Mouse (Mus musculus) intestine, postnatal 0 days (tissue): ENCODE results near the gene Kcnn3. TPM values are rescaled to one million over a fixed set of nuclear protein-coding genes. Genes with fewer than 3 reads are reported as not detected.

ENCODE experiments used
- ATAC-seq: fragments of 200-750 bp; cut with Nextera tagmentation; 2 replicates; pipeline ENCODE4 v1.8.0; 2017; ENCODE audit warnings: mild to moderate bottlenecking, moderate TSS enrichment, moderate library complexity
- H3K27ac ChIP-seq: fragments of 300-500 bp; sonication (generic); 2 replicates; pipeline ENCODE4 v1.5.1; 2014; ENCODE audit warnings: mild to moderate bottlenecking, low read depth, low read length, moderate library complexity
- H3K27me3 ChIP-seq: fragments of 300-500 bp; sonication (generic); replicated peaks from 2 replicates; pipeline ENCODE4 v1.6.1; 2014; ENCODE audit warnings: low read length, mixed read lengths; ENCODE audit not compliant: control insufficient read depth, insufficient read depth
- H3K36me3 ChIP-seq: fragments of 300-500 bp; sonication (generic); 2 replicates; pipeline ENCODE4 v1.6.1; 2014; ENCODE audit warnings: mild to moderate bottlenecking, moderate library complexity; ENCODE audit not compliant: control insufficient read depth, insufficient read depth
- H3K4me1 ChIP-seq: fragments of 300-500 bp; sonication (generic); replicated peaks from 2 replicates; pipeline ENCODE4 v1.6.1; 2014; ENCODE audit warnings: antibody characterized with exemption, low read length, mixed read lengths; ENCODE audit not compliant: control insufficient read depth, insufficient read depth
- H3K4me2 ChIP-seq: fragments of 300-500 bp; sonication (generic); replicated peaks from 2 replicates; pipeline ENCODE4 v1.6.1; 2014; ENCODE audit warnings: low read depth, mild to moderate bottlenecking, moderate library complexity
- H3K4me3 ChIP-seq: fragments of 300-500 bp; sonication (generic); 2 replicates; pipeline ENCODE4 v1.5.1; 2014; ENCODE audit warnings: low read depth, low read length
- H3K9ac ChIP-seq: fragments of 300-500 bp; sonication (generic); 2 replicates; pipeline ENCODE4 v1.6.1; 2014; ENCODE audit warnings: mild to moderate bottlenecking, low read depth, low read length
- H3K9me3 ChIP-seq: fragments of 300-500 bp; sonication (generic); 2 replicates; pipeline ENCODE4 v1.6.1; 2016; ENCODE audit warnings: mixed run types; ENCODE audit not compliant: control insufficient read depth
- CTCF ChIP-seq: sonication (generic); IDR thresholded peaks from 2 replicates; pipeline ENCODE4 v1.5.1; 2016; ENCODE audit warnings: low read depth, mild to moderate bottlenecking, control low read depth, antibody characterized with exemption, moderate library complexity
- WGBS: fragments of 180-500 bp; shearing (Covaris S2); extraction: QIAGEN DNeasy Blood & Tissue Kit; methylation state at CpG from one replicate; pipeline ENCODE4 v1.1.7; 2014; 5-methylcytosine and 5-hydroxymethylcytosine counted together
- polyA plus RNA-seq: library from polyadenylated mRNA; unstranded; fragments of >200 nt; fragmentation: Nextera tagmentation; extraction: Ambion mirVana; gene quantifications from 2 replicates; pipeline ENCODE4 v1.2.1, GENCODE M21; 2015

Gene Kcnn3
- polyA plus RNA-seq, 1 experiment from 2014 or later = 4.6 TPM

DNA sequence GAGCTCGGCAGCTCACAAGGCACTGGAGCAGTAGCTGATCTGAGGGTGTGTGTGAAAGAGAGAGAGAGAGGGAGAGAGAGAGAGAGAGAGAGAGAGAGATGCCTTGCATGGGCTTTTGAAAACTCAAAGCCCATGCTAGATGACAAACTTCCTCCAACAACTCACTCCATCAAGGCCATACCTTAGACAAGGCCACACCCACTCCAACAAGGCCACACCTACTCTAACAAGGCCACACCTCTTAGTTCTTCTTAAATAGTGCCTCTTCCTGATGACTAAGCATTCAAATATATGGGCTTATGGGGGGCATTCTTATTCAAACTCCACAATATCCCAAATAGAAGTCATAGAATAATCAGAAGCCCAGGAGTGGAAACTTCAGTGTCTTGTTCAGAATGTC, 49.1 kb downstream of the Kcnn3 start:
- Histone ChIP-seq H3K4me3 (no peak overlapping the region), H3K9me3 (no peaks in the 10 kb centered on the region), H3K9ac (no peak overlapping the region), H3K27ac (no peak overlapping the region), H3K36me3 (no peaks in the 10 kb centered on the region), H3K4me2 (no peak overlapping the region), H3K27me3 (0 out of 2 replicates have a peak, but pooled peaks cover 3% of the 10 kb centered on the region), H3K4me1 (no peaks in the 10 kb centered on the region)
- no peak for ATAC-seq
- WGBS = 93% methylated on average over 1 of the region's 1 CpGs
- TF ChIP-seq CTCF = no peak

GRCm38 (mm10) chr3:89569707-89570324, 49.9 kb downstream of the Kcnn3 start:
- no peak overlapping the region for H3K4me3 ChIP-seq
- H3K27me3 ChIP-seq = 0 out of 2 replicates have a peak, but pooled peaks cover 3% of the 10 kb centered on the region
- H3K27ac ChIP-seq = no peak overlapping the region
- H3K4me2 ChIP-seq = no peak overlapping the region
- no peak overlapping the region for H3K9ac ChIP-seq
- H3K4me1 ChIP-seq = no peaks in the 10 kb centered on the region
- no peak for TF ChIP-seq CTCF
- H3K9me3 ChIP-seq = no peaks in the 10 kb centered on the region
- WGBS = 31% methylated on average over 7 of the region's 7 CpGs
- H3K36me3 ChIP-seq = no peaks in the 10 kb centered on the region
- ATAC-seq = no peak

GRCm38 (mm10) chr3:89570362-89570761, 50.4 kb downstream of the Kcnn3 start:
- H3K4me1 ChIP-seq = no peaks in the 10 kb centered on the region
- no peaks in the 10 kb centered on the region for H3K36me3 ChIP-seq
- no peaks in the 10 kb centered on the region for H3K9me3 ChIP-seq
- H3K9ac ChIP-seq = no peak overlapping the region
- WGBS = 25% methylated on average over 3 of the region's 3 CpGs
- no peak for TF ChIP-seq CTCF
- ATAC-seq = no peak
- H3K4me3 ChIP-seq = no peak overlapping the region
- H3K27me3 ChIP-seq = 0 out of 2 replicates have a peak, but pooled peaks cover 3% of the 10 kb centered on the region
- H3K27ac ChIP-seq = no peak overlapping the region
- H3K4me2 ChIP-seq = no peak overlapping the region

- ATAC-seq = no peak
- H3K9me3 ChIP-seq = no peaks in the 10 kb centered on the region
- H3K9ac ChIP-seq = no peak overlapping the region
- no peak overlapping the region for H3K4me3 ChIP-seq
- no peaks in the 10 kb centered on the region for H3K36me3 ChIP-seq
- H3K27ac ChIP-seq = no peak overlapping the region
- H3K27me3 ChIP-seq = 0 out of 2 replicates have a peak, but pooled peaks cover 3% of the 10 kb centered on the region
- peak; percentile 64 for TF ChIP-seq CTCF
- H3K4me1 ChIP-seq = no peaks in the 10 kb centered on the region
- 47% methylated on average over 2 of the region's 2 CpGs for WGBS
- H3K4me2 ChIP-seq = no peak overlapping the region
These were observed 54.3 kb downstream of the Kcnn3 start for GRCm38 (mm10) chr3:89574260-89574659.

DNA sequence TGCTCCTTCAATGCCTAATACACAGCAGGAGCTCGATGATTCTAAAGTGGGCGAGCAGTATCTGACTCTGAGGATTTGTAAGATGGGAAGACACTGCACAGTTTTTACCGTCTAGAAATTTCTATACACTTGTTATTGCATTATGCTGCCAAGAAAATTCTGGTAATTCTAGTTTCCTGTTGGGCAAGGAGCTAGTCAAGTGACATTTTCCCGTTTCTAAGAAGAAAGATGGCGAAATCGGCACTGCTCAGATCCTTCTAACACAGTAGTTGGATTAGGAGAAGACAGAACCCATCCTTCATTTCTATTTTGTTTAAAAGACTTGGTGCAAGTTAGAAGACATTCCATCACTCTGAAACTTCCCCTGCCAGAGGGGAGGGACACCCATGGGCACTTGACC, 56.4 kb downstream of the Kcnn3 start:
- Histone ChIP-seq H3K9ac (no peak overlapping the region), H3K4me3 (no peak overlapping the region), H3K27me3 (no peaks in the 10 kb centered on the region), H3K4me1 (no peaks in the 10 kb centered on the region), H3K36me3 (no peaks in the 10 kb centered on the region), H3K9me3 (no peaks in the 10 kb centered on the region), H3K27ac (no peak overlapping the region), H3K4me2 (no peak overlapping the region)
- no peak for ATAC-seq
- WGBS = 86% methylated on average over 6 of the region's 6 CpGs
- no peak for TF ChIP-seq CTCF

- Histone ChIP-seq H3K9me3 (no peaks in the 10 kb centered on the region), H3K9ac (no peak overlapping the region), H3K27me3 (no peaks in the 10 kb centered on the region), H3K36me3 (no peaks in the 10 kb centered on the region), H3K4me3 (no peak overlapping the region), H3K4me1 (no peaks in the 10 kb centered on the region), H3K4me2 (no peak overlapping the region), H3K27ac (no peak overlapping the region)
- ATAC-seq = no peak
- no peak for TF ChIP-seq CTCF
- 80% methylated on average over 5 of the region's 5 CpGs for WGBS
These were observed 57.2 kb downstream of the Kcnn3 start for GRCm38 (mm10) chr3:89577154-89577553.
